Mouse (Mus musculus) spleen, adult 2 months (tissue): ENCODE measurements around the gene Hist1h2ac.

Source experiments
- CTCF ChIP-seq: fragments of 200-500 bp; IDR thresholded peaks from 2 replicates; pipeline ENCODE4 v1.5.1; 2011; ENCODE audit warnings: mild to moderate bottlenecking, inconsistent platforms; ENCODE audit not compliant: insufficient read depth, insufficient read length, insufficient replicate concordance; ENCODE audit errors: extremely low read depth
- POLR2A ChIP-seq: fragments of 200-500 bp; IDR thresholded peaks from 2 replicates; pipeline ENCODE4 v1.6.1; 2011; ENCODE audit warnings: low read depth, low read length, inconsistent platforms

GRCm38 (mm10) chr13:23724239-23724638 lies 40.5 kb upstream of the Hist1h2ac start:
- TF ChIP-seq POLR2A (no peak), CTCF (no peak)
